Mouse (Mus musculus): ENCODE measurements around the gene Krt19. TPM values are rescaled to one million over a fixed set of nuclear protein-coding genes. Genes with fewer than 3 reads are reported as not detected.

Krt19 gene
- polyA plus RNA-seq (2017; shearing (Covaris generic)), result not detected

GRCm38 (mm10) chr11:100148615-100149330 is at the start of gene Krt19:
Gene Krt19, minus strand, starts transcription at chr11:100148665.
- ATAC-seq, result no peak

- ATAC-seq, result no peak
Measured at GRCm38 (mm10) chr11:100192992-100193391, 44.5 kb upstream of the Krt19 start, which contains the start of gene Krt9. Gene Krt9, minus strand, starts transcription at chr11:100193246.

DNA sequence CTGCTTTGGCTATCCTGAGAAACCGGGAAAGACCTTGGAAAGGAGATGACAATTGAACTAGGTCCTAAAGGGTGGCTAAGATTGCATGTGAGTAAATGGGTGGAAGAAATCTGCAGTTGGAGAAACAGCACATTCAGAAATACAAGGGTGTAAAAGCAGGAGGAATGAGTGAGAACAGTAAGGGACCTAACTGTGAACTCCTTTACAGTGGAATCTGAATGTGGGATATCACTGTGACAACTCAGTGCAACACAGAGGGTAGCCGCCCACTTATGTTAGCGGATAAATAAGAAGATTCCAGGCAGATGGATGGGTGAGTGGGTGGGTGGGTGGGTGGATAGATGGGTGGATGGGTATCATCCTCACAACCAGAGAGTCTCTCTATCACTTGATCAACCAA is 43.4 kb upstream of the Krt19 start:
- no peak for ATAC-seq

DNA sequence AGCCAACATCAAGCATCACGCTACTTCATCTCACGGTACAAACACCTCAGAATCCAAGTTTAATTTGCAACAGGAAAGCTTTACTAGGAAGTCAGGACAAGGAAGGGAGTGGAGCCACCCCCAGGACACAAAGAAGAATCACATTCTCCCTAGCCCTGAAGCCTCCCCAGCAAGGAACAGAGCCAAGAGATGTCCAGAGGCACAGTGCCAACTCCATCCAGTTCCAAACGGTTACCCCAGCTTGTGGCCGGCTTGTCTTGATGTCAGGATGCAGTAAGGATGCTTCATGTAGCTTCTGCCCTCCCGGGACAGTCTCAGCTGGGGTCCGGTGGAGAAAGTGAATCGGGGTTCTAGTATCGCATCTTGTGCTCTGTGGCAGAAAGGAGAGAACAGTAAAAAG is 38.3 kb upstream of the Krt19 start:
- no peak for ATAC-seq

GRCm38 (mm10) chr11:100181725-100182124 is 33.3 kb upstream of the Krt19 start:
- no peak for ATAC-seq

DNA sequence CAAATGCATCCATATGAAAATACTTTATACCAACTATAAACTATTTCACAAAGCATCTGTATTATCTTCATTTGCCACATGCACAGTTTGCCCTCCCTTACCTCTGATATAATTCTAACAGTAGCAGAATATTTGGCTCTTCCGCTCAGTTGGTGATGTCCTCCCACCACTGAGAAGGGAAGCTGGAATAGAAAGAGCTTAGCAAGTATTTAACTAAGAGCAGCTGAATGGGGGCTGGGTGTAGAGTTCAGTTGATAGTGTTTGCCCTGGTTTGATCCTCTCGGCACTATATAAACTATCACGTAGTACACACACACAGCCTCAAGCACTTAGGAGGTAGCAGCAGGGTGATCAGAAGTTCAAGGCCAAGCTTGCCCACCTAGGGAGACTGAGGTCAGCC is 30.8 kb upstream of the Krt19 start:
- no peak for ATAC-seq

DNA sequence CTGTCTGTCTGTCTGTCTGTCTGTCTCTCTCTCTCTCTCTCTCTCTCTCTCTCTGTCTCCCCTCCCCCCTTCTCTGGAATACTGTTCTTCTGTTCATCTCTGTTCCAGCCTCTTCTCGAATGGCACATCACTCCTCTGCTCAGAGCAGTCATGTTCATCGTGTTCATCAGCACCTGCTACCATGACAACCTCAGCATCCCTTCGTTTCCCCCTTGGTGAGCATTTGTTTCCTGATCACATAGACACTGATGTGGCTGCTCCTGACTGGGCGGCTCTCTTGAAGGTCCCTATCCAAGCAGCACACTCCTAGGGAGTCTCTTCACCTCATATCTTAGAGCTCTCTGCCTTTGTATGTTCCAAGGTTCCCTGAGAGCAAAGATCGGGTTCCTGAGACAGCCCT is 29.8 kb upstream of the Krt19 start:
- no peak for ATAC-seq

DNA sequence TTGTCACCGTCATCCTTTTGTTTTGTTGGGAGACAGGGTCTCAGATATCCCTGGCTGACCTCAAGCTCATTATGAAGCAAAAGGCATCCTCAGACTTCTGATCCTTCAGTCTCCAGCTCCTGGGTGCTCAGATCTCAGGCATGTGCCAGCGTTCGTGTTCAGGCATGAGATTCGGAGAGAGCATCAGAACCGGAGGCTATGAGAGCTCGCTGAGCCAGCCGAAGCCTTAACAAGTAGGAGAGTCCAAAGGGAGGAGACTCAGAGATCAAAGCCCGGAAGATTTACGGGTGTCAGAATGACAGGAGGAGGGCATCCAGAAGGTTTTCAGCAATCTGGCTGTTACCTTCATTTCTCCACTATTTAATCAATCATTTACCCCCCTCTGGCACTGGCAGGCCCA is 28.3 kb upstream of the Krt19 start:
- no peak for ATAC-seq

- ATAC-seq, result no peak
Measured at GRCm38 (mm10) chr11:100168765-100169762, 20.6 kb upstream of the Krt19 start.

DNA sequence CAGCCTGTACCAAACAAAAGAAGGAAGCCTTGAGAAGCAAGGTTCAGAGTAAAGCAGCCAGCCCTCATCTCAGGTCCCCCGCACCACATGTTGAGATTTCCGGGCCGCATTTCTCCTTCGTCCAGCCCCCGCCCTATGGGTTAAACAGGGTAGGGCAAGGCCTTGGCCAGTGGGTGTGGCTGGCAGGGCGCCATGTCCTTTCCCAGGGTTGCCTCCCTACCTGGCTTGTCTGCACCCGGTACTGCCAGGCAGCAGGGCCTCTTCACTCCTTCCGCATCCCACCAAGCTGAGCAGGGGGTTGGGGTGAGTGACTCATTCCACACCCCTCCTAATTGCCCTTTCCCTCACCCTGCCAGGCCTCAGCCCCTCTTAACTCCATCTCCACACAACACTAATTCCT is 19.6 kb upstream of the Krt19 start:
- no peak for ATAC-seq

DNA sequence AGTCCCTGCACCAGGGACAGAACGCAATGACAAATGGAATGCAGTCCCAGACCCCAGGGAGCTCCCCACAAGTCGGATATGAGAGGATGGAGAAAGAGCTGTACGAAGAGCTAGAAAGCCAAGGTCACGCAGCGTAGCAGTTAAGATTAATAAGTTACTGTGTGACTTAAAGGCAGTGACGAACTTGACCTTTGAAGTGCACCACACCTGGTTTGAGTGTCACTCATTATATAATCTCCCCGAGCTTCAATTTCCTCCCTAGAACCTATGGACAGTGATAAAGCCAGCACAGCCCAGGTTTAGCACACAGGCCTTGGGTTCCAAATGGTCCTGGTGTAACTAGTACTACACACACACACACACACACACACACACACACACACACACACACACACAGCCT is 15.9 kb upstream of the Krt19 start:
- no peak for ATAC-seq

GRCm38 (mm10) chr11:100157908-100158477 is 9.5 kb upstream of the Krt19 start:
- ATAC-seq, result no peak

- ATAC-seq, result no peak
Measured at GRCm38 (mm10) chr11:100157331-100157730, 8.9 kb upstream of the Krt19 start.

- ATAC-seq, result no peak
Measured at GRCm38 (mm10) chr11:100155497-100156255, 7.2 kb upstream of the Krt19 start.

- ATAC-seq, result no peak
Measured at GRCm38 (mm10) chr11:100147566-100148353, 705 bp downstream of the Krt19 start.

GRCm38 (mm10) chr11:100145858-100146560 is 2.5 kb downstream of the Krt19 start:
- no peak for ATAC-seq

DNA sequence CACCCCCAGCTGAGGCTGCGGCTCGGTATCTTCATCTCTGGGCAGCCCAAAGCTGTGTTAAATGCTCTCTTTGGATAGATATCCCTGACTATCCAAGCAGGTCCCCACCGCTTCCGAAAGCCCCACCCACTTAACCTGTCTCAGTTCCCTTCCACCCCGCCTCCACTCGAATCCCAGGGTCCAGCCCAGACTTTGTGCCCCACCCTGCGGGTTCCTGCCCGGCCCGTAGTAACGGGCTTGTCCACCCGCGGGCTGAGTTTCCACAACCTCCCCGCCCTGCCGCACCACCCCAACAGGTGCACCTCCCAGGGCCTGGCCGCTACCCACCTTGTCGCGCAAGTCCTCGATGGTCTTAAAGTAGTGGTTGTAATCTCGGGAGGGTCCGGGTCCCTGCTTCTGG is 3.4 kb downstream of the Krt19 start:
- no peak for ATAC-seq

DNA sequence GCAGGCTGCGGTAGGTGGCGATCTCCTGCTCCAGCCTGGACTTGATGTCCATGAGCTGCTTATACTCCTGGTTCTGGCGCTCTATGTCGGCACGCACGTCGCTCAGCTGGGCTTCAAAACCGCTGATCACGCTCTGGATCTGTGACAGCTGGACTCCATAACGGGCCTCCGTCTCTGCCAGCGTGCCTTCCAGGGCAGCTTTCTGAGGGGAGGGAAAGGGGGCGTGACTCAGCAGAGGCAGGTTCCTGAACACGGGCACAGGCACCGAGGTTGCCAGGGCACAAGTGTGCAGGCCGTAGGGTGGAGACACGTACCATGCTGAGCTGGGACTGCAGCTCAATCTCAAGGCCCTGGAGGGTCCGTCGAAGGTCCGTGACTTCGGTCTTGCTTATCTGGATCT is 7.5 kb downstream of the Krt19 start:
- ATAC-seq, result no peak

- ATAC-seq, result no peak
Measured at GRCm38 (mm10) chr11:100139391-100139790, 9.1 kb downstream of the Krt19 start.

DNA sequence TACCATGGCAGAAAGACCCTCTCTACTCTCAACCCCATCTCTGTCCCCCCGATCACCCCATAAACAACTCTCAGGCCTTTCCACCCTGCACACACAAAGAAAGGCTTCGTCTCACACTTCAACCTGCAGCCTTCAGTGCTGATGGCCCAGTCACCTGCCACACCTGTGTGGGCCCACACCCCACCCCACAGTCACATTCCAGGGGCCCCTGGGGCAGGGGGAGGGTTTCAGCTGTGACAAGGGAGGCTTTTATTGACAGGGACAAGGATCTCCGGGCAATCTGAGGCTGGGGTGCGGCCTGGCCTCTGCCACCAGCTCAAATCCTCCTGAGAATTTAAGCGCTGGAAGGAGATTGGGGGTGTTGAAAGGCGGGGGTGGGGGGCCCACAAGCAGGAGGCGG is 9.7 kb downstream of the Krt19 start:
- no peak for ATAC-seq

DNA sequence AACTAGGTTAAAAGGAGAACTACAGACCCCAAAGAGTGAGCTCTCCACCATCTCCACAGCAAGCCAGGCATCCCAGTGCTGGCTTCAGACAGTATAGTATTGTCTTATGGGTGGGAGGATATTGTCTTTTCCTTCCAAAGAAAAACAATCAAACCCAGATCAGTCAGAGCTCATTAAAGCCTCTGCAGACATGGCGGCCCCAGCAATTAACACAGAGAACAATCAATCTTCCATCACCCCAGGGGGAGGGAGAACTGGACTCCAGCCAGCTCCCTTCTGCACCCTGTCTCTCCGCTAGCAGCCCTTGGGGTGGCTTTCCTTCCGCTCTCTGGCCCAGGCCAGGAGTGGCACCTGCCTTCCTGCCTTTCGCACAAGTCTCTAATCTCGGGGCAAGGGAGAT is 10.8 kb downstream of the Krt19 start:
- ATAC-seq, result no peak
